Mouse (Mus musculus) E14TG2a.4 (cell line): ENCODE measurements around the gene Slc28a3.

Source experiments
- H3K27me3 ChIP-seq: 2 replicates; pipeline ENCODE4 v1.6.1; 2014; ENCODE audit warnings: low read length, control low read depth; ENCODE audit not compliant: insufficient read depth
- H3K36me3 ChIP-seq: 2 replicates; pipeline ENCODE4 v1.6.1; 2014; ENCODE audit warnings: low read length, control low read depth; ENCODE audit not compliant: insufficient read depth
- H3K4me1 ChIP-seq: replicated peaks from 2 replicates; pipeline ENCODE4 v1.6.1; 2014; ENCODE audit warnings: low read depth, low read length, control low read depth
- H3K4me3 ChIP-seq: replicated peaks from 2 replicates; pipeline ENCODE4 v1.5.1; 2014; ENCODE audit warnings: mild to moderate bottlenecking, low read length
- H3K9me3 ChIP-seq: 2 replicates; pipeline ENCODE4 v1.6.1; 2014; ENCODE audit warnings: low read length, control low read depth
- CTCF ChIP-seq: conservative IDR thresholded peaks from 2 replicates; pipeline ENCODE4 v1.5.1; 2014; ENCODE audit warnings: low read length
- NANOG ChIP-seq: IDR thresholded peaks from 2 replicates; pipeline ENCODE4 v1.6.1; 2014; ENCODE audit warnings: borderline replicate concordance, low read length, mixed read lengths
- POU5F1 ChIP-seq: IDR thresholded peaks from 2 replicates; pipeline ENCODE4 v1.6.1; 2014; ENCODE audit warnings: low read length, borderline replicate concordance

Slc28a3 gene

DNA sequence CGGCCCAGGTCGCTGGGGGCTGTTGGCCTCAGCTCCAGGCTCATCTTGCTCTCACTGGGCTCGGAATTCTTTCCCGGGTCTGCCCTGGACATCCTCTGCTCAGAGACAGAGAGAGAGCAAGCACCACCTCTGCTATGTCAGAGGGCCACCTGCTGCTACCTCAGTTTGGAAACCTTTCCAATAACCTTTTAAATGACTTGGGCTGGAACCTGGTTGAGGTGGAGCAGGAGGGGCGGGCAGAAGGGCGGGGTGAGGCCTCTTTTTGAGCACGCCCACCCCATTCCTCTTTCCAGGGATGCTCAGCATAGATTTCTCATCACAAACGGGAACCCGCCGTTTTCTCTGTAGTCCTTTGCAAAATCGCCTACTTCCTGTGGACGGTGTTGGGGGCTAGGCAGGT is at the start of gene Slc28a3:
Slc28a3 (minus strand) TSS at position 162 of the 400 bp plus-strand sequence.
- peaks cover 48% of the 10 kb centered on the region for H3K27me3 ChIP-seq
- H3K9me3 ChIP-seq = no peaks in the 10 kb centered on the region
- no peak for TF ChIP-seq POU5F1
- no peak for TF ChIP-seq NANOG
- TF ChIP-seq CTCF = no peak
- peak within 1 kb of the TSS; percentile 41 for H3K4me3 ChIP-seq
- H3K4me1 ChIP-seq = peaks cover 47% of the 10 kb centered on the region
- no peaks in the 10 kb centered on the region for H3K36me3 ChIP-seq

DNA sequence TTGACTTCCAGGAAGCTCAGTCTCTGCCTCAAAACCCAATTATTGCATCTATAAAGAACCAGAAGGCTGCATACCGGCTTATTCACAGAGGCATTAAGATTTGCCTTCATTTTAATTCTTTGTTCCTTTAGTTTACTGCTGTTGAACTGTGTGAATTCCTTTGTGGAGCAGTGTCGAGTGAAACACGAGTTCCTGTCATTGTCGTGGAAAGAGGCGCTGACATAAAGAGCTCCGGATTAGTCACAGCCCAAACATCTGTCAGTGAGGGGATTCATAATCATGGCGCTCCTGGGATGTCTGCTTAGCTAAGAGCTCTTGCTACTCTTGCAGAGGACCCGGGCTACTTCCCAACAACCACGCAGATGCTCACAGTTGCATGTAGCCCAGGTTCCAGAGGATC is 47.3 kb upstream of the Slc28a3 start:
- H3K4me1 ChIP-seq = peaks cover 7% of the 10 kb centered on the region; the same call in 1 of the 2 replicates
- H3K4me3 ChIP-seq = no peak overlapping the region
- peaks cover 8% of the 10 kb centered on the region; the same call in 1 of the 2 replicates for H3K27me3 ChIP-seq
- no peaks in the 10 kb centered on the region; the same call in 1 of the 2 replicates for H3K9me3 ChIP-seq
- no peaks in the 10 kb centered on the region for H3K36me3 ChIP-seq
- no peak for TF ChIP-seq POU5F1
- no peak for TF ChIP-seq CTCF
- no peak for TF ChIP-seq NANOG

DNA sequence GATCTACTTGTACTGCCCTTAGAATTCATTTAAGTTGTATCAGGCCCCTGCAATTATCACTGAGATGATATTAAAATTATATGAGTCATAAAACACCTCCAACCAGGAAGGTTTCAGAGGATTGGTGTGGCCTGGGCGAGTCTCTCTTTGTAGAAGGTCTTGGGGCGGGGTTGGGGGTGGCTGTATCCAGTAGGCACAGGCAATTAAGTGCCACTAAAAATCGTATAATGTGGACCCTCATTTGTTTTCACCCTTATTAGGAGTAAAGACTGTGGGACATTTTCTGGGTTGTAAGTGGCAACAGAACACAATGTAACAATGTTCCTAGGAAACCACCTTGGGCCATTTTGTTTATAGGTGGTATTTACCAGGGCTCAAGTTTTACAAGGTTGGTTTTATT is 46.2 kb upstream of the Slc28a3 start:
- Histone ChIP-seq H3K9me3 (no peaks in the 10 kb centered on the region; the same call in 1 of the 2 replicates), H3K36me3 (no peaks in the 10 kb centered on the region), H3K4me1 (peaks cover 7% of the 10 kb centered on the region; the same call in 1 of the 2 replicates), H3K27me3 (peaks cover 12% of the 10 kb centered on the region), H3K4me3 (no peak overlapping the region)
- TF ChIP-seq POU5F1 (no peak), NANOG (no peak), CTCF (no peak)

DNA sequence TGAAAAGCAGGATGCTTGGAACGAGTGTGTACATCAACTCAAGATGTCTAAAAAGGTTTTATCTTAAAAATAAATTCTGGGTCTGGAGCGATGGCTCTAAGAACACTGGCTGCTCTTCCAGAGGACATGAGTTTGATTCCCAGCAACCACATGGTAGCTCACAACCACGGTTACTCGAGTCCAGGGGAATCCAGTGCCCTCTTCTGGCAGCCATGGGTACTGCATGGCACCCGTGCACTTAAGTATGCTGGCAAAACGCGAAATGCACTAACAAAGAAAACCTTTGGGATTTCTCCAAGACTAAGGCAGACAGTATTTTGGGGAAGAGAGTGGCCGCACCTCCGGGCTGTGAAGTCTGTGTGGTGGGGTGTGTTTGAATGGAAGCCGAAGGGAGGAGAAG is 44.9 kb upstream of the Slc28a3 start:
- no peaks in the 10 kb centered on the region for H3K36me3 ChIP-seq
- peaks cover 12% of the 10 kb centered on the region for H3K27me3 ChIP-seq
- TF ChIP-seq CTCF = peak; percentile 99
- TF ChIP-seq POU5F1 = no peak
- TF ChIP-seq NANOG = no peak
- no peaks in the 10 kb centered on the region; the same call in 1 of the 2 replicates for H3K9me3 ChIP-seq
- H3K4me3 ChIP-seq = 0 out of 2 replicates have a peak overlapping the region, but pooled peaks have one; percentile 29
- H3K4me1 ChIP-seq = peaks cover 7% of the 10 kb centered on the region; the same call in 1 of the 2 replicates

DNA sequence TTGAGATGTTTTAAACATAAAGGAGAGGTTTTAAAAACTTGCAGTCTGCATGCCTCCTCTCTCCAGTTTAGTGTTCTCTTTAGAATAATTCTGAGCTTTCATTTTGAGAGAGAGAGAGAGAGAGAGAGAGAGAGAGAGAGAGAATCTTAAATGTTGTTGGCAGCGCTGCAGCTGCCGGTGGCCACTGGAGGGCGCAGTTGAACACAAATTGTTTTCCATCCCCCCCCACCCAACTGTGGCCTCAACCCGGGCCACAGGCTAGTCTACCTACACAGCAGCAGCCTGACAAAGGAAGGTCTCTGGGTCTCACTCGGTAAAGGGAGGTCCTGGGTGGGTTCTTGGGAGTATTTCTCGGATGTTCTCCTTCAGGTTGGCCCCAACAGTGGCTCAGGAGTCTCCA is 29.7 kb upstream of the Slc28a3 start:
- H3K4me3 ChIP-seq = no peak overlapping the region
- no peaks in the 10 kb centered on the region for H3K36me3 ChIP-seq
- no peaks in the 10 kb centered on the region for H3K9me3 ChIP-seq
- 0 out of 2 replicates have a peak, but pooled peaks cover 6% of the 10 kb centered on the region for H3K4me1 ChIP-seq
- H3K27me3 ChIP-seq = peaks cover 9% of the 10 kb centered on the region
- peak; percentile 81 for TF ChIP-seq CTCF
- TF ChIP-seq POU5F1 = no peak

DNA sequence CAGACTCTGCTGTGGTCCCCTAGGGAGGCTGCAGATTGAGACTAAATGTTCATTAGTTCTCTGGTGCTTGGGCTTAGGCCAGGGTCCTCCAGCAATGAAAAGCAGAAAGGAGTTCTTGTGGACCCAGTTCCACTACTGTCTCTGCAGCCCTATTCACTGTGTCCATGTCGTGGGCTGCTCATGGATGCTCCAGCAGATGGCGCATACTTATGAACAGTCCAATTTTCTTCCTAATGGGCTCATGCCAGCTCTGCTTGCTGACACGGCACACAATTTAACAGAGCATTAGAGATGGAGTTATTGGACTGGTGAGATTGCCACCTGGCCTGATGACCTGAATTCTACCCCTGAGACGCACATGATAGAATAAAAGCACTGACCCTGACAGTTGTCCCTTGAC is 28.3 kb upstream of the Slc28a3 start:
- TF ChIP-seq NANOG = no peak
- no peak for TF ChIP-seq POU5F1
- peak; percentile 18; the same call in 1 of the 2 replicates for TF ChIP-seq CTCF
- Histone ChIP-seq H3K9me3 (no peaks in the 10 kb centered on the region), H3K4me3 (no peak overlapping the region), H3K27me3 (peaks cover 9% of the 10 kb centered on the region), H3K4me1 (peaks cover 9% of the 10 kb centered on the region), H3K36me3 (no peaks in the 10 kb centered on the region)

DNA sequence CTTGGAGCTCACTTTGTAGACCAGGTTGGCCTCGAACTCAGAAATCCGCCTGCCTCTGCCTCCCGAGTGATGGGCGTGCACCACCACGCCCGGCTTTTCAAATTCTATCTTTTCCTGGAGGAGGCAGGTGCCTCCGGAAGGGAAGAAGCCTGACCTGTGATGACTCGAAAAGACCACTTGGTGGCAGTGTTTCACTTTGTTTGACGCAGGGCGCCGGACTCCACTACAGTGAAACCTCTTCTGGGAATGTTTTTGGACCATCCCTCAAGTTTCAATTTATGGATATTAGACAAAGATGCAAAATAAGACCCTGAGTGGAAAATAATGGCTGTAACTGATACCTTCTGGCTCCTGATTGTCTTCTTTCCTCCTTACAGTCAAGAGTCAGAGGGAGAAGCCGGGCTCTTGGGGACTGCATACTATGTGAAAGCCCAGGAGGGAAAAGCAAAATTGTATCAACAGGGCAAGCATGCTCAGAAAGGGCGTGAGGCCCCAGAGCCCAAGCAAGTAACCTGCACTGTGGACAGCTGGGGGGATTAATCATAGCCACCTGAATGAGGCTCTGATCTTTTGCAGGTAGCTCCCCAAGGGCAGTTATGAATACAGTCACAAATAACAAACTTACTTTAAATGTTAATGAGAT is 26.8 kb upstream of the Slc28a3 start:
- Histone ChIP-seq H3K27me3 (peaks cover 18% of the 10 kb centered on the region), H3K4me3 (no peak overlapping the region), H3K4me1 (peaks cover 23% of the 10 kb centered on the region), H3K9me3 (no peaks in the 10 kb centered on the region), H3K36me3 (no peaks in the 10 kb centered on the region)
- TF ChIP-seq POU5F1 = no peak
- TF ChIP-seq CTCF = peak; percentile 54
- no peak for TF ChIP-seq NANOG

DNA sequence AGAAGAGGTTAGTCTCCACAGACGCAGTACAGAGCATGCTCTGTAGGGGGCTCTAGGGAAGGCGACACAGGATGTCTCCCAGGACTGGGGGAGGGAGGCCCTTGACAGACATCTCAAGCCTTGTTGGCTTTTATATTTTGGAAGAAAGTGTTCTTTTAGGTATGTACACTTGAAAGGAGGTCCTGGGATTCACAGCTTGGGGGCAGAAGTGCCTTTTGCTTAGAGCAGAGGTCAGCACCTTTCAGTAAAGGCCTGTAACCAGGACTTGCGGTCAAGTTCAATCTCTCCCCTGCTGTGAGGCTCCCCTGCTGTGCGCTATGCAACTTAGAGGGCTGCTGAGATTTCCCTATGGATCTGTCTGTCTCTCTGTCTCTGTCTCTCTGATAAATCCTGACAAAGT is 23.2 kb upstream of the Slc28a3 start:
- H3K9me3 ChIP-seq = no peaks in the 10 kb centered on the region
- TF ChIP-seq NANOG (peak; percentile 26; the same call in 1 of the 2 replicates), POU5F1 (no peak)
- H3K4me1 ChIP-seq = peaks cover 55% of the 10 kb centered on the region
- H3K27me3 ChIP-seq = peaks cover 14% of the 10 kb centered on the region
- H3K4me3 ChIP-seq = no peak overlapping the region
- H3K36me3 ChIP-seq = no peaks in the 10 kb centered on the region

DNA sequence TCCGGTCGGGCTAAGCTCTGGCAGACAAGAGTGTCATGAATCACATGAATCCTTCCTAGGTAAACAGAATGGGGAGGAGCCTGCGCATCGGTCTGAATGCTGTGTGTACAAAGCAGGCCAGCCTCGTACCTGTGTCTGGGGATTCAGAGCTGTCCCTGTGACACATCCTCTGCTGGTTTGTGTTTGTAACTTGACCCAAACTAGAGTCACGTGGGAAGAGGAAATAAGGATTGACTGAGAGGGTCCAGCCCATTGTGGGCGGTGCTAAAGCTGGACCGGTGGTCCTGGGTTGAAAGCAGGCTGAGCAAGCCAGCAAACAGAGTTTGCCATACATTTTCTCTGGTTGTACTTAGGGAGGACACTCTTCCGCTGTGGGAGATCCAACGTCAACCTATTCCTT is 20.1 kb upstream of the Slc28a3 start:
- no peaks in the 10 kb centered on the region for H3K9me3 ChIP-seq
- no peaks in the 10 kb centered on the region for H3K36me3 ChIP-seq
- peaks cover 52% of the 10 kb centered on the region for H3K4me1 ChIP-seq
- peaks cover 9% of the 10 kb centered on the region for H3K27me3 ChIP-seq
- 0 out of 2 replicates have a peak overlapping the region, but pooled peaks have one; percentile 13 for H3K4me3 ChIP-seq
- TF ChIP-seq POU5F1 (no peak), CTCF (no peak), NANOG (no peak)
